Mouse (Mus musculus) olfactory bulb, adult 2 months (tissue): ENCODE data around the gene Bend7. TPM values are rescaled to one million over a fixed set of nuclear protein-coding genes. Genes with fewer than 3 reads are reported as not detected.

Source experiments
- H3K27ac ChIP-seq: fragments of 200-500 bp; 2 replicates; pipeline ENCODE4 v1.5.1; 2012; ENCODE audit warnings: low read depth, low read length; ENCODE audit not compliant: insufficient read depth
- H3K4me1 ChIP-seq: fragments of 200-500 bp; 2 replicates; pipeline ENCODE4 v1.6.1; 2012; ENCODE audit warnings: low read length; ENCODE audit not compliant: control insufficient read depth, insufficient read depth
- H3K4me3 ChIP-seq: fragments of 200-500 bp; 2 replicates; pipeline ENCODE4 v1.5.1; 2012; ENCODE audit warnings: mild to moderate bottlenecking, low read depth, low read length, moderate library complexity; ENCODE audit not compliant: insufficient read depth
- CTCF ChIP-seq: fragments of 200-500 bp; IDR thresholded peaks from 2 replicates; pipeline ENCODE4 v1.5.1; 2012; ENCODE audit warnings: low read depth, mild to moderate bottlenecking, low read length, moderate library complexity; ENCODE audit not compliant: insufficient read depth
- POLR2A ChIP-seq: fragments of 200-500 bp; IDR thresholded peaks from 2 replicates; pipeline ENCODE4 v1.6.1; 2012; ENCODE audit warnings: mild to moderate bottlenecking, low read depth, low read length, moderate library complexity; ENCODE audit not compliant: insufficient read depth
- WGBS: fragments of 180-500 bp; shearing (Covaris S2); methylation state at CpG from one replicate; pipeline ENCODE4 v1.1.7; 2018; 5-methylcytosine and 5-hydroxymethylcytosine counted together
- polyA plus RNA-seq: library from polyadenylated mRNA; stranded (reverse); fragments of >200 nt; gene quantifications from 2 replicates; pipeline ENCODE4 v1.2.4, GENCODE M21; 2012; ENCODE audit warnings: low replicate concordance; ENCODE audit not compliant: missing spikeins, insufficient read depth, insufficient read length

The Bend7 gene
- not detected in 2 replicates for polyA plus RNA-seq

DNA sequence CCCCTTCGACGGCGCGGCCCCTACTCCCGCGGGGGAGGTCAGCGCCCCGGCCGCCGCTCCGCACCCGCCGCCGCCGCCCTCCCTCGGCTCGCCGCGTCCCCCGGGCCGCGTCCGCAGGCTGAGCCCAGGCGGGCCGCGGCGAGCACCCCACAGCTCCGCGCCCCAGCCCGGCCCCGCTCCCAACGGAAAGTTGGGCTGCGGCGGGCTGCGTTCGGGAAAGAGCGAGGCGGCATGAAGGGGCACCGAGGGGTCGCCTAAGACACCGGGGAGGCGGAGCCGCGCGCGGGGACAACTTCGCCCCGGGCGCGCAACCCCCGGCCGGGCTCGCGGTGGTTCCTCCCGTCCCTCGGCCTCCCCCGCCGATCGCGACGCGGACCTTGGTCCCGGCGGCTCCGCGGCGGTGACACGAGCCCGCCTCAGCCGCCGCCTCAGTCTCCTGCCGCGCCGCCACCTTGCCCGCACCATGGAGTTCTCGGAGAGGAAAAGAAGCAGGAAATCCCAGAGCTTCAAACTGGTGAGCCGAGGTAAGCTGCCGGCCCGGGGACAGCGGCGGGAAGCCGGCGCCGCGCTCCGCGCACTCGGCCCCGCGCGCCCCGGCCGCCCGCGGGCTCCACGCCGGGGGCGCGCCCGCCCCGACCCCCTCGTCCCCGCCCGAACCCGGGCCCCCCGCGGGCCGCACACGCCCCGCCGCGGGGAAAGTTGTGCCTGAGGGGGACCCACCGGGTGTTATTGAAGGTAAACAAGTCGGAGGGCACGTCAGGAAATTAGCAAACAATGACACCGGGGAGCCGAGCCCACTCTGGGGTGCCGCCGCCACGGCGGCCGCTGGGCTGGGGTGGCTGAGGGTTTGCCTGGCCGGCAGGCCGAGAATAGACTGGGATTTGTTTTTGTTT, at the start of gene Bend7:
TSS of gene Bend7 (plus strand) at position 63 of the 893 bp plus-strand sequence.
- Histone ChIP-seq H3K27ac (peak within 1 kb of the TSS; percentile 50), H3K4me3 (peak within 1 kb of the TSS; percentile 96), H3K4me1 (peaks cover 4% of the 10 kb centered on the region; the same call in 1 of the 2 replicates)
- WGBS: under 1% methylated on average over 117 of the region's 124 CpGs
- no peak for TF ChIP-seq POLR2A
- TF ChIP-seq CTCF: no peak

DNA sequence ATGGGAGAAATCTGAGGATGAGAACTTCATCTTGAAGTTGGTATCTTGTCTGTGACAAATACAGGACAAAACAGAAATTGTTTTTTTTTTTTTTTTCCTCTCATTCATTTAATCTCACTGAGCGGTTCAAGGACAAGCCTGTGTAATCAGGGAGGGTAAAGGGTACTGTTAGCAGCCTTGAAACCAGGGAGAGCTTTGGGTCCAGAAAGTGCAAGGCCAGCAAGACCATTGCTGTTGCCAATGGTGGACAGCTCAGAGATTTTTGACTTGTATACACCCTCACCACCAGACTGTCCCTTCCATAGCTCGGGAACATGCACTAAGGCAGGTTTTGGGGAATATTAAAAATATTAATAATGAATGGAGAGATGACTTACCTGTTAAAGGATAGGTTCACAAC, 49.0 kb upstream of the Bend7 start:
- no peak overlapping the region for H3K27ac ChIP-seq
- no peak overlapping the region for H3K4me3 ChIP-seq
- no peak for TF ChIP-seq CTCF
- no peak for TF ChIP-seq POLR2A
- no peaks in the 10 kb centered on the region for H3K4me1 ChIP-seq
- WGBS: 87% methylated on average over 2 of the region's 2 CpGs

DNA sequence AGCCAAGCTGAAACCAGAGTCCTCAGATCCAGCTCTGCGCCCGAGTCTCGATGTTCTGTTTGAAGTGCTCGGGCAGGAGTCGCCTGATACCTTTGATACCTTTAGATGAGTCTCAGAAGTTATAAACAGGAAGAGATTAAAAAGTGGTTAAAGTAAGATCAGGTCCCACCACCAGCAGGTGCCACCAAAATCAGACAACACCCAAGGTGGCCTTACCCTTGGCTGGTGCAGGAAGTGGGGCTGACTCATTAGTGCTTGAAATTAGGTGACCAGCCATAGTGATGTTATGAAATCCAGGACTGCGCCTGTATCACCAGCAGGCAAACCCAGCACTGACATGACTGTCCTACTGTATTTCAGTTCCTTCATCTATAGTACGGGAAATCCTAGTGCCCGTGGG, 47.9 kb upstream of the Bend7 start:
- TF ChIP-seq POLR2A (no peak), CTCF (no peak)
- Histone ChIP-seq H3K4me3 (no peak overlapping the region), H3K4me1 (no peaks in the 10 kb centered on the region), H3K27ac (no peak overlapping the region)
- 93% methylated on average over 8 of the region's 8 CpGs for WGBS

DNA sequence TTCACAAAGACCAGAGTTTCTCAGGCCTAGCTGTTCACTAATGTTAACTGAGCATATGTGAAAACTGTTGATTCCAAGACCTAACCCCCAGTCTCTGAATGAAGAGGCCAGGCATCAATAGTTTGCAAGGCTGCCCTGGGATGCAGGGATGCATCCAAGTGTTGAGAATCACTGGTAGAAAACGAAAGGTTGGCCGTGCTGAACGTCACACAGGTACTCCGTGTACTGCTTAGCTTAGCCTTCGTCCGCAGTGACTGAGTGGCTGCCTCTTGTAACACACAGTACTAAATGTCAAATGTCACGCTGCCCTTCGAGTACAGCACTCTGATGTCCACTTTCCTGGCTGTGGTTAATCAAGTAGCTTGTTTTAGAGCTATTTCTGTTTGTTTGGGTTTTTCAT, 46.0 kb upstream of the Bend7 start:
- 88% methylated on average over 8 of the region's 8 CpGs for WGBS
- no peak overlapping the region for H3K27ac ChIP-seq
- TF ChIP-seq CTCF (no peak), POLR2A (no peak)
- H3K4me3 ChIP-seq: no peak overlapping the region
- no peaks in the 10 kb centered on the region for H3K4me1 ChIP-seq

DNA sequence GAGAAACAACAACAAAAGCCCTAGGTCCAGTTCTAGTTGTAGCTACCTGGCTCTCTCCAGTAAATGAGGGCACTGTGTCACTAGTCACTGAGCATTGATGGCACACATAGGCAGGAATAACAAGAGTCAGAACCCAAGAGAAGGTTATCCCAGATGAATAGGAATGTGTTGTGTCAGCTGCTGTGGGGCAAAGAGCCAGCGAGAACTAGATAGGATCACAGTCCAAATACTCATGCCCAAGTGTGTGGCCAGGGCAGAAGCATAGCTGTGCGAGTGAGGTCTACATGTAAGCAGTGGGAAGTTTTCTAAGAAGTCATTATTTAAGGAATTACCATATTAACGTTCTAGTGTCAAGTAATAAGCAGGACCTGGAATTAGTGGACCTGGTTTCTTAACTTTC, 37.7 kb upstream of the Bend7 start:
- 85% methylated on average over 3 of the region's 3 CpGs for WGBS
- Histone ChIP-seq H3K4me1 (no peaks in the 10 kb centered on the region), H3K27ac (no peak overlapping the region), H3K4me3 (no peak overlapping the region)
- TF ChIP-seq CTCF (no peak), POLR2A (no peak)

DNA sequence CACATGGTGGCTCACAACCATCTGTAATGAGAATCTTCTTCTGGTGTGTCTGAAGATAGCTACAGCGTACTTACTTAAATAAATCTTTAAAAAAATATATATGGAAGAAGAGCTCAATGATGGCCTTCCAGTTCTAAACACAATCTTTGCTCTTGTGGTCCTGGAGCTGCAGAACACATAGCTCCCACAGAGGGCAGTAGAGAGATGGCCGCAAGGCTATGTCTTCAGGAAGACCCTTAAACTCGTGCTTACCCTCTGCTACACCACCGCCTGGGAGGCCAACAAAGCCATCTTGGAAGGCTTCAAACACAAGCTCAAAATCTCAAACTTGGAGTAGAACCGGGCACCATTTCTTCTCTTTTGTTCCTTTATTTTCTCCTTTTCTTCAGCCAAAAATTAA, 6.4 kb upstream of the Bend7 start:
- Histone ChIP-seq H3K27ac (no peak overlapping the region), H3K4me1 (no peaks in the 10 kb centered on the region), H3K4me3 (no peak overlapping the region)
- 60% methylated on average over 5 of the region's 5 CpGs for WGBS
- TF ChIP-seq POLR2A (no peak), CTCF (no peak)

DNA sequence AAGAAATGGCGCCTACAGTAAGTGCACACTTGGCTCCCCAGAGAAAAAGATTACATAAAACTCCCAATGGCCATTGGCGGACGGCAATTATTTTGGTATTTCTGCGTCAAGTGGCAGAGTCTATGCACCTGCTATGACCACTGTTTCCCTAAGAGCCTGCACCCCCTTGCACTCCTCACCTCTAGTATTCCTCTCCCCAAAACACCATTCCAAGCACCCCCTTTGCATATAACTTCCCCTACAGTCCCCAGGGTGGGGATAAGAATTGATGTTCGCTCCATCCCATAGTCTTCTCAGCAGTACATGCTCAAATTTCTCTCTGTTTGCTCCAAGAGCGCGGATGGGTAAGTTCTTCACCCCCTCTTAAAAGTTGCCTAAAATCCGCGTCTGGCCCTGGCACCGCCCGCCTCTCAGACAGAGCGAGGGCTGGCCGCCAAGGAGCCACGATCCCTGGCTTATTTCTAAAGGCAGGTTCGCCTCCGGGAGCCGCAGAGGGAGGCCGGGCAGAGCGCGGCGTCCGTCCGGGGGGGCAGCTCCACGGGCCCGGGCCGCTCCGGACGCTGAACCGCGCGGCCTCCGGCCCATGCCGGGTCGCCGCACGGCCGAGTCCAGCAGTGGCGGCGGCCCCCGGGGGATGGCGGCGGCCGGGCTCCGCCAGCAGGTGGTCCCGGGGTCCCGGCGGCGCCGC, 406 bp upstream of the Bend7 start:
- H3K27ac ChIP-seq: no peak overlapping the region
- H3K4me3 ChIP-seq: peak overlapping the region; percentile 96
- WGBS: 5% methylated on average over 49 of the region's 49 CpGs
- TF ChIP-seq POLR2A: no peak
- no peak for TF ChIP-seq CTCF
- peaks cover 2% of the 10 kb centered on the region; the same call in 1 of the 2 replicates for H3K4me1 ChIP-seq

DNA sequence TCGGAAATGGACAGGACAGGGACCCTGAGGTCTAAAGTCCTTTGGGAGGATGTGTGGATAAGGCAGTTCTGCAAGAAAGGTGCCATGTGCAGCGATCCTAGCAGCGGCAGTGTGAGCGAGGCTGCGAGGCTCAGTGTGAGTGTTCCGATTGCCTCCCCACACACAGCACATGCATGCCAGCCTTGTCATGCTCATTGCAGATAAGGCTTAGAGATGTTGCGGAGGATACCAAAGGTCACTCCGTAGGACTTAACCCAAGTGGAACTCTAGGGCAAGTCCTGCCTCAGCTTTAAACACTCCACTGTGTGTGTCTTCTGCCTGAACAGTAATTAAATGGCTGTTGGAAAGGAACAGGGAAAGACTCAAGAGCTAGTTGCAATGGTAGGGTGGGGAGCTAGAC, 5.5 kb downstream of the Bend7 start:
- peaks cover 6% of the 10 kb centered on the region for H3K4me1 ChIP-seq
- no peak overlapping the region for H3K4me3 ChIP-seq
- H3K27ac ChIP-seq: no peak overlapping the region
- 85% methylated on average over 8 of the region's 8 CpGs for WGBS
- TF ChIP-seq CTCF: no peak
- no peak for TF ChIP-seq POLR2A

DNA sequence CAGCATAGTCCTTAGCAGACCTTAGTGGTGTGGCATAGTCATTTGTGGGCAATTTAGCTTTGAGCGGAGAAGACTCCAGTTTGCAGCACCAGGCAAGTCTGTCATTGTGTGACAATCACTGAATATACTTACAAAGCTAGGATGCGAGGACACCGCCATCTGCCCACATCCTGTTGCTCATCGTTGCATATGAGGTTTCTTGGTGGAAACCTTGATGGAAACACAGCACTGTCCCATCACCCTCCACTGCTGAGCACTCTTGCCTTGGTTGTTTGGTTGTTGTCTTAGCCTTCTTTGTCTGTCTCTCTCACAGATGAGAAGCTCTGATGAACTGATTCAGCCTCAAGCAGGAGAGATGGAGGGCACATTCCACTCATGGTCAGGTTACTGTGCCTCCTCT, 12.5 kb downstream of the Bend7 start:
- Histone ChIP-seq H3K4me3 (no peak overlapping the region), H3K27ac (no peak overlapping the region), H3K4me1 (no peaks in the 10 kb centered on the region)
- WGBS: 88% methylated on average over 4 of the region's 4 CpGs
- TF ChIP-seq CTCF (no peak), POLR2A (no peak)
